In the genomic region with DNA sequence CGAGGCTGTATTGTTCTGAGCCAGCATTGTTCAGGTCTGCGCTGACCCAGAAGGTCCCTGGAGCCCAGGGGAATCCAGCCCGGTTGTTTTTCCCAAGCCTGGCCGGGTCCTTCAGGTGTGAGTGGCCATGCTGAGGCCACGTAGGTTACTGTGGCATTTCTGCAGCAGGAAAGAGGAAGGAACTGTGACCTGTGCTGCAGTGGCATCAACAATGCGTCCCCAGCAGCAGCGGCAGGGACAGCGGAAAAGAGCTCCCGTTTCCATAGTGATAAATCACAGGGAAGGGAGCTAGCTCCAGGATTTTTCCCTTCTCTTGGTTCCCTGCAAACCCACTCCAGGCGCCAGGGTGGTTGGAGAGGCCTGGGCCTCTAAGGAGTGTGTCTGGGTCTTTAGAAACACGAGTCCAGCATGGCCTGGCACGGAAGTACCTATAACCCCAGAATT, we compare ENCODE assay signal across 10 mouse cellular contexts. TPM values are rescaled to one million over a fixed set of nuclear protein-coding genes. Genes with fewer than 3 reads are reported as not detected.
DNase-seq lines count a peak whose midpoint lies in the region; ATAC-seq and TF ChIP-seq lines count a peak whose summit lies in the region.
"Had no signal": no experiment of that assay in that cellular context is flagged by ENCODE, and none has a peak within 500 bp of the region (broad histone marks: within the 10 kb centered on the region; RNA-seq: fewer than 3 reads in every experiment).

No protein-coding gene starts in this region.

- no peak overlapping the region for H3K4me2 ChIP-seq in neural tube, embryonic 11.5 days (ENCODE audit: low read depth)
- no peak overlapping the region for H3K4me2 ChIP-seq in intestine, postnatal 0 days (replicated peaks; ENCODE audit: low read depth)
- H3K4me2 ChIP-seq in neural tube, embryonic 15.5 days, result 0 out of 2 replicates have a peak overlapping the region, but pooled peaks have one; percentile 19
- H3K4me2 ChIP-seq: neural tube, embryonic 12.5 days had no signal

- WGBS in neural tube, embryonic 11.5 days, result 17% methylated on average over 12 of the region's 12 CpGs
- WGBS in intestine, postnatal 0 days, result 39% methylated on average over 12 of the region's 12 CpGs
- 9% methylated on average over 12 of the region's 12 CpGs for WGBS in neural tube, embryonic 15.5 days
- 78% methylated on average over 12 of the region's 12 CpGs for WGBS in thymus, adult 2 months

- peak; percentile 42 for DNase-seq in neural tube, embryonic 11.5 days (ENCODE audit: low spot score)
- DNase-seq in neural tube, embryonic 10.5 days (ENCODE audit: extremely low spot score, low spot score), result no peak
- peak; percentile 70 for DNase-seq in heart, adult 8-10 months (ENCODE audit: low spot score)
- peak; percentile 48 to 54 for DNase-seq in left cerebral cortex, postnatal 14 days (ENCODE audit: low spot score in 2 of 2)
- DNase-seq in thymus, adult 2 months, result no peak
- no peak for DNase-seq in thymus, postnatal 4 days

- H3K9me3 ChIP-seq in neural tube, embryonic 11.5 days (ENCODE audit: control insufficient read depth, low read length), result no peaks in the 10 kb centered on the region
- no peaks in the 10 kb centered on the region for H3K9me3 ChIP-seq in intestine, postnatal 0 days (ENCODE audit: control insufficient read depth)
- no peaks in the 10 kb centered on the region for H3K9me3 ChIP-seq in neural tube, embryonic 15.5 days (replicated peaks)
- H3K9me3 ChIP-seq: neural tube, embryonic 12.5 days had no signal

- H3K36me3 ChIP-seq in neural tube, embryonic 11.5 days (ENCODE audit: control insufficient read depth, insufficient read depth, low read length), result no peaks in the 10 kb centered on the region
- H3K36me3 ChIP-seq in intestine, postnatal 0 days (ENCODE audit: control insufficient read depth, insufficient read depth), result no peaks in the 10 kb centered on the region
- H3K36me3 ChIP-seq in neural tube, embryonic 15.5 days, result no peaks in the 10 kb centered on the region
- no peaks in the 10 kb centered on the region; the same call in 1 of the 2 replicates for H3K36me3 ChIP-seq in thymus, adult 2 months (ENCODE audit: control insufficient read depth, insufficient read depth, low read length)
- H3K36me3 ChIP-seq: neural tube, embryonic 12.5 days had no signal

- H3K27ac ChIP-seq in neural tube, embryonic 11.5 days (ENCODE audit: low read depth, low read length), result 0 out of 2 replicates have a peak overlapping the region, but pooled peaks have one; percentile 44
- H3K27ac ChIP-seq in intestine, postnatal 0 days (ENCODE audit: low read depth, low read length), result no peak overlapping the region
- peak overlapping the region; percentile 80 for H3K27ac ChIP-seq in neural tube, embryonic 15.5 days (replicated peaks)
- H3K27ac ChIP-seq in thymus, adult 2 months (ENCODE audit: control insufficient read depth, insufficient read depth, low read length), result no peak overlapping the region
- H3K27ac ChIP-seq: neural tube, embryonic 12.5 days had no signal

- no peak for TF ChIP-seq POLR2A in thymus, adult 2 months (IDR thresholded peaks at IDR 0.05; ENCODE audit: control insufficient read depth, extremely low read depth, insufficient read depth, low read length, poor library complexity)

- no peaks in the 10 kb centered on the region for H3K27me3 ChIP-seq in neural tube, embryonic 11.5 days (ENCODE audit: control insufficient read depth, insufficient read depth, low read length)
- H3K27me3 ChIP-seq in intestine, postnatal 0 days (replicated peaks; ENCODE audit: control insufficient read depth, insufficient read depth, low read length), result no peaks in the 10 kb centered on the region
- H3K27me3 ChIP-seq in neural tube, embryonic 15.5 days (replicated peaks), result no peaks in the 10 kb centered on the region
- no peaks in the 10 kb centered on the region for H3K27me3 ChIP-seq in thymus, adult 2 months (ENCODE audit: control insufficient read depth, insufficient read depth, low read length)

- H3K4me1 ChIP-seq in neural tube, embryonic 11.5 days (ENCODE audit: control insufficient read depth, insufficient read depth, low read length), result peaks cover 4% of the 10 kb centered on the region
- H3K4me1 ChIP-seq in intestine, postnatal 0 days (replicated peaks; ENCODE audit: control insufficient read depth, insufficient read depth, low read length), result no peaks in the 10 kb centered on the region
- peaks cover 24% of the 10 kb centered on the region for H3K4me1 ChIP-seq in neural tube, embryonic 15.5 days
- peaks cover 3% of the 10 kb centered on the region; the same call in 1 of the 2 replicates for H3K4me1 ChIP-seq in thymus, adult 2 months (replicated peaks; ENCODE audit: control insufficient read depth, insufficient read depth, low read length)

- peak overlapping the region; percentile 45 for H3K9ac ChIP-seq in neural tube, embryonic 11.5 days (ENCODE audit: low read length)
- H3K9ac ChIP-seq in intestine, postnatal 0 days (ENCODE audit: low read depth, low read length), result no peak overlapping the region
- H3K9ac ChIP-seq in neural tube, embryonic 15.5 days (replicated peaks), result peak overlapping the region; percentile 28; the same call in 1 of the 2 replicates

- H3K4me3 ChIP-seq in neural tube, embryonic 11.5 days (ENCODE audit: low read depth, low read length), result no peak overlapping the region
- H3K4me3 ChIP-seq in intestine, postnatal 0 days (ENCODE audit: low read depth, low read length), result no peak overlapping the region
- no peak overlapping the region for H3K4me3 ChIP-seq in neural tube, embryonic 15.5 days (replicated peaks)
- H3K4me3 ChIP-seq in thymus, adult 2 months (ENCODE audit: control insufficient read depth, insufficient read depth, low read length), result no peak overlapping the region
- H3K4me3 ChIP-seq: erythroblast, embryonic 14.5 days; neural tube, embryonic 12.5 days had no signal

- intact Hi-C loops in left cerebral cortex, postnatal 14 days (cut with DNase I), result no loop called here

- no peak for TF ChIP-seq CTCF in intestine, postnatal 0 days (IDR thresholded peaks at IDR 0.05; ENCODE audit: low read depth)
- no peak for TF ChIP-seq CTCF in thymus, adult 2 months (IDR thresholded peaks at IDR 0.05; ENCODE audit: borderline replicate concordance, control insufficient read depth, extremely low read depth, insufficient read depth, low read length, poor library complexity)

- ATAC-seq in neural tube, embryonic 11.5 days (ENCODE audit: insufficient read depth, low FRiP score, low TSS enrichment), result no peak
- 0 out of 2 replicates have a peak, but pooled peaks have one; percentile 16 for ATAC-seq in intestine, postnatal 0 days
- ATAC-seq in neural tube, embryonic 15.5 days (ENCODE audit: low FRiP score), result no peak

RNA-seq across cellular contexts. Expression of a gene that starts 13.2 kb away (rescaled TPM):
- polyA plus RNA-seq in neural tube, embryonic 11.5 days (2014; fragmentation: Nextera tagmentation; extraction: Ambion mirVana), result 24.6 and 24.9 TPM in 2 replicates
- total RNA-seq in heart, adult 8-10 months (2022), result 100 to 1,000 TPM in 3 of 4 experiments, 10 to 100 TPM in 1; 97.3 to 119 (median 109) TPM
- polyA plus RNA-seq in intestine, postnatal 0 days (2015; fragmentation: Nextera tagmentation; extraction: Ambion mirVana), result 25.9 and 26.1 TPM in 2 replicates
- total RNA-seq in left cerebral cortex, postnatal 14 days (2021), result 10 to 100 TPM; 19.2 to 21.7 TPM
- polyA plus RNA-seq in neural tube, embryonic 15.5 days (2015; fragmentation: Nextera tagmentation; extraction: Ambion mirVana), result 14.4 and 27.3 TPM in 2 replicates
- 56.6 and 57.9 TPM in 2 replicates for polyA plus RNA-seq in thymus, adult 2 months (2012; rRNA removed)
- polyA plus RNA-seq: erythroblast, embryonic 14.5 days had no signal

RNA-seq across cellular contexts. Expression of a gene that starts 13.8 kb away (rescaled TPM):
- 0.61 and 1.4 TPM in 2 replicates for polyA plus RNA-seq in neural tube, embryonic 11.5 days (2014; fragmentation: Nextera tagmentation; extraction: Ambion mirVana)
- 1 to 10 TPM in 1 of 4 experiments, under 1 TPM in 3; 0.22 to 1.5 (median 0.74) TPM for total RNA-seq in heart, adult 8-10 months (2022)
- 1.3 and 1.9 TPM in 2 replicates for polyA plus RNA-seq in intestine, postnatal 0 days (2015; fragmentation: Nextera tagmentation; extraction: Ambion mirVana)
- under 1 TPM in 1 of 2 experiments, not detected in 1; 0.21 TPM for total RNA-seq in left cerebral cortex, postnatal 14 days (2021)
- 0.46 and 3.5 TPM in 2 replicates for polyA plus RNA-seq in neural tube, embryonic 15.5 days (2015; fragmentation: Nextera tagmentation; extraction: Ambion mirVana)
- polyA plus RNA-seq in thymus, adult 2 months (2012; rRNA removed), result 2.8 and 3.6 TPM in 2 replicates
- polyA plus RNA-seq: erythroblast, embryonic 14.5 days had no signal

RNA-seq across cellular contexts. Expression of a gene that starts 42.1 kb away (rescaled TPM):
- polyA plus RNA-seq in neural tube, embryonic 11.5 days (2014; fragmentation: Nextera tagmentation; extraction: Ambion mirVana), result 7.6 and 8.4 TPM in 2 replicates
- total RNA-seq in heart, adult 8-10 months (2022), result 1 to 10 TPM; 4.2 to 4.9 (median 4.6) TPM
- 12.9 and 13.3 TPM in 2 replicates for polyA plus RNA-seq in intestine, postnatal 0 days (2015; fragmentation: Nextera tagmentation; extraction: Ambion mirVana)
- 1 to 10 TPM; 3.6 to 4.3 TPM for total RNA-seq in left cerebral cortex, postnatal 14 days (2021)
- 9.1 and 11.5 TPM in 2 replicates for polyA plus RNA-seq in neural tube, embryonic 15.5 days (2015; fragmentation: Nextera tagmentation; extraction: Ambion mirVana)
- 11.1 and 11.8 TPM in 2 replicates for polyA plus RNA-seq in thymus, adult 2 months (2012; rRNA removed)

RNA-seq across cellular contexts. Expression of a gene that starts 51.8 kb away (rescaled TPM):
- 496 and 500 TPM in 2 replicates for polyA plus RNA-seq in neural tube, embryonic 11.5 days (2014; fragmentation: Nextera tagmentation; extraction: Ambion mirVana)
- 100 to 1,000 TPM; 247 to 395 (median 323) TPM for total RNA-seq in heart, adult 8-10 months (2022)
- 163 and 183 TPM in 2 replicates for polyA plus RNA-seq in intestine, postnatal 0 days (2015; fragmentation: Nextera tagmentation; extraction: Ambion mirVana)
- total RNA-seq in left cerebral cortex, postnatal 14 days (2021), result 100 to 1,000 TPM; 574 to 616 TPM
- 337 and 338 TPM in 2 replicates for polyA plus RNA-seq in neural tube, embryonic 15.5 days (2015; fragmentation: Nextera tagmentation; extraction: Ambion mirVana)
- polyA plus RNA-seq in thymus, adult 2 months (2012; rRNA removed), result 722 and 855 TPM in 2 replicates

RNA-seq across cellular contexts. Expression of a gene that starts 51.9 kb away (rescaled TPM):
- polyA plus RNA-seq in neural tube, embryonic 11.5 days (2014; fragmentation: Nextera tagmentation; extraction: Ambion mirVana), result 19.0 and 22.9 TPM in 2 replicates
- total RNA-seq in heart, adult 8-10 months (2022), result 1 to 10 TPM; 3.3 to 6.1 (median 5.3) TPM
- 5.3 and 5.5 TPM in 2 replicates for polyA plus RNA-seq in intestine, postnatal 0 days (2015; fragmentation: Nextera tagmentation; extraction: Ambion mirVana)
- total RNA-seq in left cerebral cortex, postnatal 14 days (2021), result 10 to 100 TPM in 1 of 2 experiments, 1 to 10 TPM in 1; 8.3 to 12.0 TPM
- 15.1 and 16.3 TPM in 2 replicates for polyA plus RNA-seq in neural tube, embryonic 15.5 days (2015; fragmentation: Nextera tagmentation; extraction: Ambion mirVana)
- polyA plus RNA-seq in thymus, adult 2 months (2012; rRNA removed), result 9.0 and 10.4 TPM in 2 replicates

Comparison
In these comparisons a context has a peak if more than half of its experiments do, and no peak if none do; other contexts are left out.
1. DNase-seq: peak in neural tube, embryonic 11.5 days (single experiment), heart, adult 8-10 months (single experiment) and left cerebral cortex, postnatal 14 days (2 of 2); none in neural tube, embryonic 10.5 days (single experiment), thymus, adult 2 months (single experiment) and thymus, postnatal 4 days (single experiment).
2. H3K27ac ChIP-seq: peak in neural tube, embryonic 11.5 days (single experiment) and neural tube, embryonic 15.5 days (single experiment); none in intestine, postnatal 0 days (single experiment) and thymus, adult 2 months (single experiment).